Mouse (Mus musculus): Measurements from ENCODE around the gene Prkca. TPM values are rescaled to one million over a fixed set of nuclear protein-coding genes. Genes with fewer than 3 reads are reported as not detected.

Gene Prkca
- polyA plus RNA-seq, 1 experiment, result 5.1 TPM

GRCm38 (mm10) chr11:108068430-108068829 lies 275.3 kb downstream of the Prkca start:
- no peak for DNase-seq (ENCODE audit: low read depth)

DNA sequence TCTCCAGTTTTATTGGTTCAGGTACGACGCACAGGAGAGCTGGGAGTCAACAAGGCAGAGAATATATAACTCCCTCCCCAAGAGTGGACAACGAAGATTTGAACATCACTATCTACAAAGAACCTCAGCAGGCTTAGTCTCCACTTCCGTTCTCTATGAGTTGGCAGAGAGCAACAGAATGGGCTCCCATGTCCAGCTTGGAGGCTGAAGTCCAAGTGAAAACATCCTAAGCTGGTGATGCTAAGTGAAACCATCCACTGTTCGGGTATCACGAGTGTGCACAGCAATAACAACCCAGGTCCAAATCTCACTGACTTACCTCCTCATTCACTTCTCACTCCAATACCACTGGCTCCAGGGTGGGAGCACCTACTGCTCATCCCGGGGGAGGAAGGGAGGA lies 276.6 kb downstream of the Prkca start:
- no peak for DNase-seq (ENCODE audit: low read depth)

DNA sequence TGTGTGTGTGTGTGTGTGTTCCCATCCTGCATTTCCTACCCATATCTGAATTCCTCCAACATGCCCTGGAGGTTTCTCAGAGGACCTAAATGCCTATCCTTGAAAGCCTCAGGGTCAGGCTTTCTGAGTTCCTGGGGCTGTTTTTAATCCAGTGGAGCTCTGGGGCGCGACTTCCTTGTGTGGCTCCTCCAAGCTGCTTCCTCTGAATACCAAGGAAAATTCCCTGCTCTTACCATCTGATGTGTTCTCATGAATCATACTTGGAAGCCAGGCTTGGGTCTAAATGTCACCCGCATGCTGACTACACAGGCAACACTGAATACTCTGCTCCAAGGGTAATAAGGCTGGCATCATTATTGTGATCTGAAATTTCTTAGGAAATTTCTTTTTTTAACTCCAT lies 279.3 kb downstream of the Prkca start:
- no peak for DNase-seq (ENCODE audit: low read depth)

GRCm38 (mm10) chr11:108063096-108063495 lies 280.6 kb downstream of the Prkca start:
- no peak for DNase-seq (ENCODE audit: low read depth)

DNA sequence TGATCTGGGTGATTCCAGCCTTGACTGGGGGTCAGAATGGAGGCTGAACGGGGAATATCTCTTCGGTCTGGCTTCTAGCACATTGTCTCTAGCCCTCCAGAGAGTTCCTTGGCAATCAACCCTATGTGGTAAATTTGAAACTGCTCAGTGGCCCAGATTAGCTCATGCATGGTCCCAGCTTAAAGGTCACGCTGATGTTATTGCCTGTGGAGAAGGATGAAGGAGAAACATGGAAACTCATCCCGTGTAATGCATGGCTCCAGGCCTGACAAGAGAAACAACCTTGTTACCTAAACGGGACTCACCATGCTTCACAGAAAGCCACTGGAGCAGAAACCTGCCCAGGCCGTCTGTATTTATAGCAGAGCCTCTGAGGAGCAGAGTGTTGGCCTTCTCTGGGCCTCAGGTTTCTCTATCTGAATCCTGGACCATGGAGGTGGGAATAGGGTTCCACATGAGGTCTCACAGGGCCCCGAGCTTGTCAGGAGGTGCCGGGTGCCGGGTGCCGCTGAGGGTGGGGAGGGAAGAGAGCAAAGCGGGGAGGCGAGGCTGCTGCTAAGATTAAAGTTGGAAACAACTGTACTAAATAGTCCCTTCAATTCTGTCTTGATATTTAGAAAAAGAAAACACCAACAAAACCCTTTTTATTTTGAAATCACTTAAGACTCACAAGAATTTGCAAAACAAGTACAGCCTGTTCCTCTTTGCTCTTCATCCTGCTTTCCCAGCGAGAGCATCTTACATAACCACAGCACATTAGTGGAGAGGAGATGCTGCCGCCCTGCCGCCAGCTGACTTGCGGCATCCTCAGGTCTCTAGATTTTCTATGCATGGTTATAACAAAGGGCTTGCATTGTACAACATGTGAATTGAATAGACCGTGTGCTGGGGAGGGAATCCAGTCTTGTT lies 281.9 kb downstream of the Prkca start:
- DNase-seq (ENCODE audit: low read depth), result no peak

GRCm38 (mm10) chr11:108057138-108057537 lies 286.6 kb downstream of the Prkca start:
- no peak for DNase-seq (ENCODE audit: low read depth)

DNA sequence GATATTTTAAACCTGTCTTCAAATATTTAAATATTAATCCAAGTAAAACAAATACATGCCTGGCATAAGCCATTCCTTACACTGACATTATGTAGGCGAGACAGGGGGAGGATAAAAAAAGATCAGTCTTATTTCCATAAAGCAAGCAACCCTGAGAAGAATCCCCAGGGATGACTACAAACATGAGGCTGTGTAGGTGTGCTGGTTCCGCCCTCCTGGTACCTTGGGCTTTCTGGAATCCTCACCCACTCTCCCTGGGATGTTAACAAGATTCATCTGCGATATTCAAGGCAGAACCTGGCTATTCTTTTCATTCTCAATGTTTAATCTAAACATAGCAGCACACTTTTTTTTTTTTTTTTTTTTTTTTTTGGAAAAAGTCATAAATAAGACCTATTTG lies 289.1 kb downstream of the Prkca start:
- DNase-seq (ENCODE audit: low read depth), result no peak

GRCm38 (mm10) chr11:108053746-108054145 lies 290.0 kb downstream of the Prkca start:
- no peak for DNase-seq (ENCODE audit: low read depth)

- DNase-seq (ENCODE audit: low read depth), result no peak
These were observed 302.1 kb downstream of the Prkca start for GRCm38 (mm10) chr11:108041669-108042068.

DNA sequence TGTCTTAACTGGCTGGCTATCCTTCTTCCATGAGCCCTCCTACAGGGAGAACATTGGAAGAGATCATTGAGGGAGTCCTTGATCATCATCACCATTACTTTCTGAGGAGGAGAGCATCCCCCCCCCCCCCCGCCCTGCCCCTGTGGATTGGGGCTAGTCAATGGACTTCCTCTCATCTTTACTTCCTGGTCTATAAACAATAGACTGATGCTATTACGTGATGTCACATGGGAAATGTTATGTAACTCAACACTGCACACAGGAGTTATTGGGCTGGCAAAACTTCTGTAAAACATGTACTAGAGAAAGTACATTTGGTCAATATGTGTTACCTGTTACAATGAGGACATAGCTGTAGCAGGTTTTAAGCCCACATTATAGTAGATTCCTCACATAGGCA lies 302.9 kb downstream of the Prkca start:
- no peak for DNase-seq (ENCODE audit: low read depth)

- DNase-seq (ENCODE audit: low read depth), result no peak
These were observed 304.0 kb downstream of the Prkca start for GRCm38 (mm10) chr11:108039761-108040160.

- no peak for DNase-seq (ENCODE audit: low read depth)
These were observed 304.7 kb downstream of the Prkca start for GRCm38 (mm10) chr11:108038989-108039388.

DNA sequence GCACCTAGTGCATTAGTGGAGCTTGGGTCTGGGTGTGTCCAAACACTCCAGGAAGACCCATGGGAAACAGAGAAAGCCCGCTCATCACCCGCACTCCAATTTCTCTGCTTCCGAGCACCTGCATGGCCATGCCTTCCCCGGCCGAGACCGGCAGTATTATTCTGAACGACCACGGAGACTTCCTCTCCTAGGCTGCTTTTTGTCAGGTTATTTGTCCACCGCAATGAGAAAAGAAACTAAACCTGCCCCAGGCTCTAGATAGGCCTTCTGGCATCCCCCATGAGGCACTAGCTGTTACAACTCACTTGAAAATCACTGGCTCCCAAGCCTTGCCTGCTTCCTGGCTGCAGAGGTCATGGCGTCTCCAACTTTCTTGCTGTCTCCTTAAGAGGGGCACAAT lies 307.4 kb downstream of the Prkca start:
- DNase-seq (ENCODE audit: low read depth), result no peak

- DNase-seq (ENCODE audit: low read depth), result no peak
These were observed 308.0 kb downstream of the Prkca start for GRCm38 (mm10) chr11:108035761-108036160.

GRCm38 (mm10) chr11:108034376-108034775 lies 309.4 kb downstream of the Prkca start:
- no peak for DNase-seq (ENCODE audit: low read depth)

DNA sequence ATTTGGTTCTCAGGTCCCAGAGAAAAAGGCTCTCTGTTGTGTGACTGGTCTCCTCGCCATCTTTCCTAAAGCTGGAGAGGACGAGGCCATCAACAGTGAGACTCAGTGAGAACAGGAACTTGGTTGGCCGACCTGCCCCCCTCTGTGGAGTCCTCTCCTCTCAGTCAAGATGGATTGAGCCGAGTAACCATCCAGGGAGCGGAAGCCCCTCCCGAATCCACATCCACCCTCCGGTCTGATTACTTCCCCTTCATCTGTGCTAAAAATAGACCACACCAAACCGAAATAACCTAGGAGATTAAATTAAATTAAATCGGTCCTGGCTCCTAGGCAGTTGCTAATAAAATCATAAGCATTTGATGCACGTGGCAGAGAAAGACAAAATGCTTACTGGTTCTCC lies 311.2 kb downstream of the Prkca start:
- no peak for DNase-seq (ENCODE audit: low read depth)

- no peak for DNase-seq (ENCODE audit: low read depth)
These were observed 312.6 kb downstream of the Prkca start for GRCm38 (mm10) chr11:108030956-108031604.

GRCm38 (mm10) chr11:108029321-108029720 lies 314.4 kb downstream of the Prkca start:
- no peak for DNase-seq (ENCODE audit: low read depth)

- no peak for DNase-seq (ENCODE audit: low read depth)
These were observed 315.3 kb downstream of the Prkca start for GRCm38 (mm10) chr11:108028398-108028797.

DNA sequence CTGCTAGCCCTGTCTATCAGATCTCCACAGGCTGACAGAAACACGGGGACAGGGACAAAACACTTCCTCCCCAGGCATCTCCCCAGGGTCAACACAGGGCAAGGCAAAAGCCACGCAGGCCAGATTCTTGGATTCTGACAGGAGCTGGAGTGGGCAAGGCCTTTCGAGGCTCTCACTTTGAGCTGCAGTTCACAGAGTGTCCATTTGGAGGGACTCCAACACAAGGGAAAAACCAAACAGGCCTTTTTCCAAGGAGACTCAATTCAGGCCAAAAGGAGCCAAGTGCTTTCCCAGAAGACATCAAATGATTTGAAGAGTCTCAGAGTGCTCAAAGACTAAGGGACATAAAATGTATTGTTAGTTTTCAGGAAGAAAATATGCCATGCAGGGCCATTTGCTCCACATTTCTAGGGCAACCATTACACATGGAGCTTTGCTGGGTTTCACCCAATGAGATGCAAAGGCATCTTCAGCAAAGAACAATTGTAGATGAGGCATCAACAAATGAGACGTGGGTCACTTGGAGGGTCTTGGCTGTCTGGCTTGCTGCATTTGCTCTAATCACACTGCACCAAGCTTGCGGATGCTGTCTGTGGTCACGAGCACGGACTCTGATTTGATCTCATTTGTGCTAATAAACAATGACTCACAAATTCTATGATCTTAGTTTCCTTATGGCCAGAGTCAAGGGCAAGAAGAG lies 317.9 kb downstream of the Prkca start:
- DNase-seq (ENCODE audit: low read depth), result no peak

DNA sequence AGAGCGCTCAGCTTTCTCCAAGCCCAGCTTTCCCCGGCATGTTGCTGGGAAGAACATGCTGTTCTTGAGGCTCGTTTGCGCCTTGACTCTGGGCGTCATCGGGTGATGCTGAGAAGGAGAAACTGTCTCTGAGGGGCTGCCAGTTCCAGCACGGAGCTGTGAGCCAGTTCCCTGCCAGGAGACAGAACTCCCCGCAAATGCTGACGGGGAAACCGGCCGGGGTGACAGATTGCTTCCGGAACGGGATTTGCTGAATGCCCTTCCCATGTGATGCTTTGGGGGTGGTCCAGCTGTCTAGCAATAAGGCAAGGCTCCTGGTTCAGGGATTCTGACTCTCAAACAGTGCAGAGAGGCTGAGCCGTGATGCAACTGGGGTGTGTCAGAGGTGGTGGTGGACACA lies 320.5 kb downstream of the Prkca start:
- DNase-seq (ENCODE audit: low read depth), result no peak

- no peak for DNase-seq (ENCODE audit: low read depth)
These were observed 322.8 kb downstream of the Prkca start for GRCm38 (mm10) chr11:108020889-108021288.

DNA sequence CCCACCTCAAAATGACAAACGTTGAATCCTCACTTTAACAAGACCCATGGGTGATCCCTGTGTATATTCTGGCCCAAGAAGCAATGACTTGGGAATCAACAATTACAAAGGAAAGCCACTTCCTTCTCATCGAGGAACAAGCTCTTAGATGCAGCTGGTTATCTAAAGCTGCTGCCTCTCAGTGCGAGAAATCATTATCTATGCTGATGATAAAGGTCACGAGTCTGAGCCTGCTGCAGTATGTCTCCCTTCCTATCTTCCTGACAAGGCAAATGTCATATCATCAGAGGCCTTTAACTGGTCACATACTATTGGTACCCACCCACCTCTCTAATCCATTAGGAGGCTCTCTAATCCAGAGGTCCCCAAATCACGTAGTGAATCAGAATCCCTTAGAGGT lies 328.4 kb downstream of the Prkca start:
- no peak for DNase-seq (ENCODE audit: low read depth)
